Mouse (Mus musculus) intestine, embryonic 16.5 days (tissue): Measurements from ENCODE around the gene Sertad1. TPM values are rescaled to one million over a fixed set of nuclear protein-coding genes. Genes with fewer than 3 reads are reported as not detected.

Experiments
- ATAC-seq: fragments of 200-750 bp; cut with Nextera tagmentation; 2 replicates; pipeline ENCODE4 v1.8.0; 2017; ENCODE audit warnings: moderate TSS enrichment, moderate library complexity
- H3K27ac ChIP-seq: fragments of 300-500 bp; sonication (generic); 2 replicates; pipeline ENCODE4 v1.5.1; 2014; ENCODE audit warnings: mild to moderate bottlenecking, low read length
- H3K27me3 ChIP-seq: fragments of 300-500 bp; sonication (generic); replicated peaks from 2 replicates; pipeline ENCODE4 v1.6.1; 2014; ENCODE audit warnings: low read length, control low read depth, mixed read lengths; ENCODE audit not compliant: control insufficient read depth, insufficient read depth
- H3K36me3 ChIP-seq: fragments of 300-500 bp; sonication (generic); 2 replicates; pipeline ENCODE4 v1.6.1; 2014; ENCODE audit warnings: low read length, control low read depth; ENCODE audit not compliant: control insufficient read depth, insufficient read depth
- H3K4me1 ChIP-seq: fragments of 300-500 bp; sonication (generic); 2 replicates; pipeline ENCODE4 v1.6.1; 2014; ENCODE audit warnings: low read length, control low read depth, mixed read lengths; ENCODE audit not compliant: control insufficient read depth, insufficient read depth
- H3K4me2 ChIP-seq: fragments of 300-500 bp; sonication (generic); 2 replicates; pipeline ENCODE4 v1.6.1; 2014; ENCODE audit warnings: low read depth, low read length, control low read depth
- H3K4me3 ChIP-seq: fragments of 300-500 bp; sonication (generic); 2 replicates; pipeline ENCODE4 v1.5.1; 2014; ENCODE audit warnings: mild to moderate bottlenecking, low read length
- H3K9ac ChIP-seq: fragments of 300-500 bp; sonication (generic); 2 replicates; pipeline ENCODE4 v1.6.1; 2014; ENCODE audit warnings: low read depth, low read length
- H3K9me3 ChIP-seq: fragments of 300-500 bp; sonication (generic); 2 replicates; pipeline ENCODE4 v1.6.1; 2016; ENCODE audit warnings: low read length, control low read depth; ENCODE audit not compliant: control insufficient read depth
- WGBS: fragments of 180-500 bp; shearing (Covaris S2); extraction: QIAGEN DNeasy Blood & Tissue Kit; methylation state at CpG from one replicate; pipeline ENCODE4 v1.1.7; 2014; 5-methylcytosine and 5-hydroxymethylcytosine counted together
- polyA plus RNA-seq: library from polyadenylated mRNA; unstranded; fragments of >200 nt; fragmentation: Nextera tagmentation; extraction: Ambion mirVana; gene quantifications from 2 replicates; pipeline ENCODE4 v1.2.1, GENCODE M21; 2015

The Sertad1 gene
- polyA plus RNA-seq, 1 experiment from 2014 or later: 43.4 TPM

GRCm38 (mm10) chr7:27507711-27508647, 21.3 kb downstream of the Sertad1 start:
- Histone ChIP-seq H3K36me3 (no peaks in the 10 kb centered on the region), H3K27me3 (no peaks in the 10 kb centered on the region), H3K9ac (peak overlapping the region; percentile 82), H3K4me1 (peaks cover 13% of the 10 kb centered on the region), H3K27ac (peak overlapping the region; percentile 100), H3K4me3 (peak overlapping the region; percentile 69), H3K4me2 (peak overlapping the region; percentile 59), H3K9me3 (no peaks in the 10 kb centered on the region)
- peak; percentile 96 for ATAC-seq
- under 1% methylated on average over 54 of the region's 54 CpGs for WGBS

DNA sequence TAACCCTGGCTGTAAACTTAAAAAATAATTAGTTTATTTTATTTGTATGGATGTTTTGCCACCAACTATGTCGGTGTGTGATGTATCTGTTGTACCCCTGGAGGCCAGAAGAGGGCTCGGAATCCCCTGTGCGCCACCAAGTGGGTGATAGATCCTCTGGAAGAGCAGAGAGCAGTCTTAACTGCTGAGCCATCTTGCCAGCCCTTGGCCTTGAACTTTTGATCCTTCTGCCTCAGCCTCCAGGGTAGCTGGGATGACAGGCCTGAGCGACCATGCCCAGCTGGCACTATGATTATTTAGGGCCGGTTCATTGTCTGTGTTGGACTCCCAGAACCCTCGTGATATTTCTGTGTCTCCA, 21.9 kb downstream of the Sertad1 start:
- peak overlapping the region; percentile 100 for H3K27ac ChIP-seq
- H3K4me1 ChIP-seq: peaks cover 13% of the 10 kb centered on the region
- H3K27me3 ChIP-seq: no peaks in the 10 kb centered on the region
- WGBS: 14% methylated on average over 6 of the region's 6 CpGs
- peak; percentile 79 for ATAC-seq
- no peaks in the 10 kb centered on the region for H3K9me3 ChIP-seq
- H3K4me3 ChIP-seq: peak overlapping the region; percentile 69
- no peaks in the 10 kb centered on the region for H3K36me3 ChIP-seq
- H3K9ac ChIP-seq: 0 out of 2 replicates have a peak overlapping the region, but pooled peaks have one; percentile 23
- peak overlapping the region; percentile 59 for H3K4me2 ChIP-seq

- Histone ChIP-seq H3K4me2 (no peak overlapping the region), H3K4me1 (peaks cover 13% of the 10 kb centered on the region), H3K9me3 (no peaks in the 10 kb centered on the region), H3K27ac (no peak overlapping the region), H3K36me3 (no peaks in the 10 kb centered on the region), H3K27me3 (no peaks in the 10 kb centered on the region), H3K9ac (no peak overlapping the region), H3K4me3 (no peak overlapping the region)
- 92% methylated on average over 2 of the region's 2 CpGs for WGBS
- no peak for ATAC-seq
Observed at GRCm38 (mm10) chr7:27510809-27511208, 24.1 kb downstream of the Sertad1 start.

GRCm38 (mm10) chr7:27514961-27515360, 28.3 kb downstream of the Sertad1 start:
- H3K27ac ChIP-seq: no peak overlapping the region
- H3K27me3 ChIP-seq: no peaks in the 10 kb centered on the region
- H3K4me1 ChIP-seq: no peaks in the 10 kb centered on the region
- 70% methylated on average over 9 of the region's 9 CpGs for WGBS
- H3K36me3 ChIP-seq: 0 out of 2 replicates have a peak, but pooled peaks cover 2% of the 10 kb centered on the region
- ATAC-seq: no peak
- H3K4me3 ChIP-seq: no peak overlapping the region
- H3K4me2 ChIP-seq: no peak overlapping the region
- no peaks in the 10 kb centered on the region for H3K9me3 ChIP-seq
- no peak overlapping the region for H3K9ac ChIP-seq

DNA sequence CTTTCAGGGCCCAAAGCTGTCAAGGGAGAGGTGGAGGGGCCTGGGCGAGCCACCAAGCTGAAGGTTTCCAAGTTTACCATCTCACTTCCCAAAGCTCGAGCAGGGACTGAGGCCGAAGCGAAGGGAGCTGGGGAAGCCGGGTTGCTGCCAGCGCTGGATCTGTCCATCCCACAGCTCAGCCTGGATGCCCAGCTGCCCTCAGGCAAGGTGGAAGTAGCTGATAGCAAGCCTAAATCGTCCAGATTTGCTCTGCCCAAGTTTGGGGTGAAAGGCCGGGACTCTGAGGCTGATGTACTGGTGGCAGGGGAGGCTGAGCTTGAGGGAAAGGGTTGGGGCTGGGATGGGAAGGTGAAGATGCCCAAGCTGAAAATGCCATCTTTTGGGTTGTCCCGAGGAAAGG, 31.6 kb downstream of the Sertad1 start:
- ATAC-seq: no peak
- Histone ChIP-seq H3K4me3 (no peak overlapping the region), H3K9me3 (no peaks in the 10 kb centered on the region), H3K4me2 (no peak overlapping the region), H3K9ac (no peak overlapping the region), H3K27me3 (no peaks in the 10 kb centered on the region), H3K36me3 (0 out of 2 replicates have a peak, but pooled peaks cover 2% of the 10 kb centered on the region), H3K27ac (no peak overlapping the region), H3K4me1 (no peaks in the 10 kb centered on the region)
- 86% methylated on average over 9 of the region's 9 CpGs for WGBS

DNA sequence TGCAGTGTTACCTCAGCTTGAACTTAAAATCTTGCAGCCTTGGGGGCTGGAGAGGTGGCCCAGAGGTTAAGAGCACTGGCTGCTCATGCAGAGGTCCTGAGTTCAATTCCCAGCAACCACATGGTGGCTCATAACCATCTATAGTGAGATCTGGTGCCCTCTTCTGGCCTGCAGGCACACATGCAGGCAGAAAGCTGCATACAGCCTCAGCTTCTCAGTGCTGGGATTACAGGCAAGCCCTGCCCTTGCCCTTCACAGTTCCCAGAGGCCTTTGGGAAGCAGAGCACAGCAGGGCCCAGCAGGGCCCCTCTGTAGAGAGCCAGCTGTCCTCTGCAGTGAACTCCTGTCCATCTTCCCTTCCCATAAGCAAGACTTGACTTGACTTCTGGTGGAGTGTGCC, 33.4 kb downstream of the Sertad1 start:
- Histone ChIP-seq H3K27me3 (no peaks in the 10 kb centered on the region), H3K4me2 (no peak overlapping the region)
- ATAC-seq: no peak

GRCm38 (mm10) chr7:27520599-27520998, 33.9 kb downstream of the Sertad1 start:
- H3K4me2 ChIP-seq: no peak overlapping the region
- 52% methylated on average over 1 of the region's 1 CpGs for WGBS
- H3K9ac ChIP-seq: no peak overlapping the region
- ATAC-seq: peak; percentile 57; the same call in 1 of the 2 replicates
- H3K27me3 ChIP-seq: no peaks in the 10 kb centered on the region
- 0 out of 2 replicates have a peak, but pooled peaks cover 2% of the 10 kb centered on the region for H3K36me3 ChIP-seq
- H3K4me1 ChIP-seq: no peaks in the 10 kb centered on the region
- no peak overlapping the region for H3K4me3 ChIP-seq
- H3K27ac ChIP-seq: no peak overlapping the region
- H3K9me3 ChIP-seq: no peaks in the 10 kb centered on the region

More for the DNA sequence above, 33.4 kb downstream of the Sertad1 start:
- Histone ChIP-seq H3K9me3 (no peaks in the 10 kb centered on the region), H3K36me3 (0 out of 2 replicates have a peak, but pooled peaks cover 2% of the 10 kb centered on the region), H3K4me1 (no peaks in the 10 kb centered on the region), H3K4me3 (no peak overlapping the region), H3K27ac (no peak overlapping the region), H3K9ac (no peak overlapping the region)

- Histone ChIP-seq H3K27me3 (no peaks in the 10 kb centered on the region), H3K4me1 (no peaks in the 10 kb centered on the region), H3K9me3 (no peaks in the 10 kb centered on the region), H3K4me2 (no peak within 1 kb of the TSS), H3K4me3 (no peak within 1 kb of the TSS), H3K9ac (no peak within 1 kb of the TSS), H3K36me3 (no peaks in the 10 kb centered on the region), H3K27ac (no peak within 1 kb of the TSS)
- WGBS: 57% methylated on average over 5 of the region's 5 CpGs
- ATAC-seq: no peak
Observed at GRCm38 (mm10) chr7:27522967-27523366, 36.3 kb downstream of the Sertad1 start, which contains the start of gene Hipk4. TSS of gene Hipk4 (plus strand) at chr7:27523267.

DNA sequence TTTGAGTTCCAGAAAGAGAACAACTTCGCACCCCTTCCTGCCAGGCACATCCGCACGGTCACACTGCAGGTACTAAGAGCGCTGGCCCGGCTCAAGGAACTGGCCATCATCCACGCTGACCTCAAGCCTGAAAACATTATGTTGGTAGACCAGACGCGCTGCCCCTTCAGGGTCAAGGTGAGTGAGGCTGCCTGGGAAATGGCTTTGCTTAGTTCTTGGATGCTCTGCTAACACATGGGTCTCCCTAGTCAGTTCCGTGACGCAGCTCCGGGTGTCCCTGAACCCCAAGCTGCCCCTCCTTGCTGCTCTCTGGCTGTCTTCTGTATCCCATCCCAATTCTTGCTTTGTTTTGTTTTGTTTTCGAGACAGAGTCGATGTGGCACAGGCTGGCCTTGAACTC, 37.1 kb downstream of the Sertad1 start:
- H3K9me3 ChIP-seq: no peaks in the 10 kb centered on the region
- no peak overlapping the region for H3K4me2 ChIP-seq
- ATAC-seq: no peak
- no peaks in the 10 kb centered on the region for H3K4me1 ChIP-seq
- no peak overlapping the region for H3K9ac ChIP-seq
- 0 out of 2 replicates have a peak, but pooled peaks cover 1% of the 10 kb centered on the region for H3K36me3 ChIP-seq
- H3K4me3 ChIP-seq: no peak overlapping the region
- no peak overlapping the region for H3K27ac ChIP-seq
- H3K27me3 ChIP-seq: no peaks in the 10 kb centered on the region
- 94% methylated on average over 13 of the region's 13 CpGs for WGBS
